Mouse (Mus musculus) testis, adult 2 months (tissue): ENCODE measurements around the gene Musk.

Source experiments
- CTCF ChIP-seq: fragments of 200-500 bp; IDR thresholded peaks from 2 replicates; pipeline ENCODE4 v1.5.1; 2012; ENCODE audit warnings: low read depth, mild to moderate bottlenecking, inconsistent platforms, low read length, moderate library complexity; ENCODE audit not compliant: control insufficient read depth, insufficient read depth, insufficient replicate concordance
- POLR2A ChIP-seq: fragments of 200-500 bp; IDR thresholded peaks from 2 replicates; pipeline ENCODE4 v1.6.1; 2012; ENCODE audit warnings: low read depth, mild to moderate bottlenecking, inconsistent platforms, low read length, moderate library complexity; ENCODE audit not compliant: control insufficient read depth

DNA sequence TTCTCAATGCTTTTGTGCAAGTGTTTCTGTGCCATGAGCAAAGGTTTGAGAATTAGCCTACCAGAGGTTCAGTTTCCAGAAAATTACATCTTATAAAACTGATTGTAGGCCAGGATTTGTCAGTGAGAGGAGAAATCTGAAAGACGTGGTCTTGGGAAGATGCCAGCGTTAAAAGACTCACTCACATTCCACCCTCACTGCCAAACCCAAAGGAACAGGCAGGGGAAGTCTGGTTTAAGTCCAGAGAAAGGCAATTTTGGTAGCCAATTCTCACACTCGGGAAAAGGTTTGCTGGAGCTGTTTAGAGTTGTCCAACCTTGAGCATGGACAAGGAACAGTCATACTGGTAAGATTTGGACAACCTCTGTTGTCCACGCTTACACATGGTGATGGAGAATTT lies 131.6 kb downstream of the Musk start:
- TF ChIP-seq CTCF (no peak), POLR2A (no peak)
